Mouse (Mus musculus) retina, postnatal 7 days (tissue): ENCODE data around the gene Lzic.
A peak's percentile ranks its signal among the peaks of the same experiment; 100 is the strongest.
"Not testable (repeated sequence)": the region's sequence is repeated elsewhere in the genome, so short reads cannot be mapped to it uniquely, and the experiment has no call there.

ENCODE experiments used
- DNase-seq: peaks from one replicate; pipeline ENCODE4 v3.0.0-alpha.2; 2012; ENCODE audit warnings: low read depth, low spot score

Gene Lzic

DNA sequence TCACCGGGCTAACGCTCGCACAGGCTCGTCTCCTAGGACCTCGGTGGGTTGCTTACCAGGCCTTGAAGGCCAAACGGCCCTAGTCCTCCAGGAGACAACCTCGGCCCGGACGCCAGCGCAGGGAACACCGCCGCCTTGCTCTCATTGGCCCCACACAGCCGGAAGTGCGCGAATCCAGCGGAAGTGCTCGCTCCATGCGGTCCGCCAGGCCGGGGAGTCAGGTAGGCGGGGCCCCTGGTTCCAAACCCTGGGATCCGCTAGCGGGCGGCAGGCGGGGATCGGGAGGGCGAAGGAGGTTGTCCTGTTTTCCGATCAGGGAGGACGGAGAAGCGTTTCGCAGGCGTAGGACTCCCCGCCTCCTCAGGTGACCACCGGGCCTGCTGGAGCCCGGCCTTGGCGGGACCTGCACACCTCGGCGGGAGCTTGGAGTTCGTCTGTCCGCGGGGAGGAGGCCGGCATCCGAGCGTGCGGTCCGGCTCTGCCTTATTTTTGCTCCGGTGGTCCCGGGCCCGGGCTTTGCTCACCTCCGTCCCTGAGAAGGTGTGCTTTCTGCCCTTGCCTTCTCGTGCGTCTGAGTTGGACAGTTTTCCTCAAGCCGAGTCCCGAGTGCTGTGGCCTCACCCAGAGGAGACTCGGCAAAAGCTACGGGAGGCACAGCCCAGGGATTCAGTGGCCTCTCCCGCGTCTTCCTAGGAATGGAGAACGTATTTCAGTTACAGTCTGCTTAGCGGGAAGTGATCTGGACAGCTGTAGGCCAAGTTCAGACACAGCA lies at the start of gene Lzic, which contains the start of gene Nmnat1:
Gene Lzic (plus strand): TSS at position 177 of the 772 bp plus-strand sequence.
Gene Nmnat1 (minus strand): TSS at position 150 of the 772 bp plus-strand sequence.
- DNase-seq: peak; percentile 87

DNA sequence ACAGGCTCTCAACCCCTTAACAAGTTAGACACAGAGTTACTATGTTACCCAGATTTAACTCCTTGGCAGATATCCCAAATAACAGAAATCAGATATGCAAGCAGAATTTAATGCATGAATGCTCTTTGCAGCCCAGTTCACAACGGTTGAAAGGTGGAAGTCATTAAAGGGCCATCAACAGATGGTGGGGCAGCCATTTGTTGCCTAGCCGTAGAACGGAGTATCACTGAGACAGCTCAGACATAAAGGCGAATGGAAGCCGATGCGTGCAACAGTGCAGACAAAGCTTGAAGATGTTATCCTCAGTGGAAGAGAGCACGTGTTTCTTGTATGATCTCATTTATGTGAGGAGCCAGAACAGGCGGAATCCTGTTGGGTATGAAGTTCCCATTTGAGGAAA lies 44.5 kb upstream of the Lzic start:
- DNase-seq: no peak

DNA sequence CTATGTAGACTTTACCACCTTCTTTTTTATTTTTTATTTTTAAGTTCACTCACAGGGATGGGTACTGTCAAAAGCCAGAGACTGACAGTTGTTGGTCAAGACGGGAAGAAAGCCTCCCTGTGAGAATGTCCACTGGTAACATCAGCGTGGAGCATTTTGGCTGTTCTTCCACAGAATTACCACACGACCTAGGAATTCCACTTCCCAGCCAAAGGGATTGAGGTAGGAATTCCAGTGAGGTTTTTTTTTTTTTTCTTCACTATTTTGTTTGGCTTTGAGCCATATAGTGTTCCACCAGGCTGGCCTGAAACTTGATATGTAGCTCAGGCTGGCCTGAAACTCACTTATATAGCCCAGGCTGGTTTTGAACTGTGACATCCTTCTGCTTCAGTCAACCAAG lies 42.6 kb upstream of the Lzic start:
- no peak for DNase-seq

DNA sequence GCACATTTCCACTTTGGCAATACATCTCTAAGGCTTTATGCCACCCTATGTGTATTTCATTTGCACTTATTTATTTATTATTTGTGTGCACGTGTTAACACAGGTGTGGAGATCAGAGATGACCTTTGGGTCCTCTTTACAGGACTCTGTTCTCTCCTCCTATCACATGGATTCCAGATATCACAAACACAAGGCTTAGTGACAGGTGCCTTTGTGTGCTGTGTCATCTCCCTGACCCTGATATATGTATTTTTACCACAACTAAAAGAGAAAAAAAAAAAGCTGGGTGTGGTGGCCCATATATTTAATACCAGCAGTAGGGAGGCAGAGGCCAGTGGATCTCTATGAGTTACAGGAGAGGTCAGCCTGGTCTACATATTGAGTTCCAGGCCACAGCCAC lies 40.6 kb upstream of the Lzic start:
- no peak for DNase-seq

DNA sequence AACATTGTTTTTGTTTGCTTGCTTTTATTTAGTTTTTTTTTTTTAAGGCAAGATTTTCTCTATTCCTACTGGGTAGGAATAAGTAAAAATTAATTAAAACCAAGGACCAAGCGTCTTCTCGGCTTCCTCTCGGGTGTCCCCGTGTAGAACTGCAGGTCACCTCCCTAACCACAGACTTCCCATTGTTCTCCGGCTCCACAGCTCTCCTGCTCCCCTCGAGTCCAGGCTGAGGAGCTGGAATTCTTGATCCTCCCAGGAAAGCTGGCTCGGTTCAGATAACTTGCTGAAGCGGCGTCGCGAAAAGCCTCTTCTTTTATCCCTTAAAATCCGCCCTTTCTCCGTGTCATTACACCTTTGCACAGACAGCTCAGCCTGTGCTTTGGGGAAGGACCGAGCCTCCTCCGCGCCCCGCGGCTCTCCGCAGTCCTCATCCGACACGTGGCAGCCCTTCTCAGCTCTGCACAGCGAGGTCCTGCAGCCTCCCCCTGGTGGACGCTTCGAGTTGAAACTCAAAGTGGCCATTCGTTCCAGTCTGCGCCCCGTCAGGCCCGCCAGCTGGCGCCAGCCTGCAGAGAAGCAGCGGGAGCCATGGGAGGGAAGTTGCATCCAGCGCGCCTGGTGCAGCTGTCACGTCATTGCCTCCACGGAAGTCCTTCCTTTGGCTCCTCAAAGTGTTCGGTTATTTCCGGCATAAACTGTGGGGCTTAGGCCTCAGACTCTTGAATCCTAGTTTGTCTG lies 39.9 kb upstream of the Lzic start:
- peak; percentile 87 for DNase-seq

DNA sequence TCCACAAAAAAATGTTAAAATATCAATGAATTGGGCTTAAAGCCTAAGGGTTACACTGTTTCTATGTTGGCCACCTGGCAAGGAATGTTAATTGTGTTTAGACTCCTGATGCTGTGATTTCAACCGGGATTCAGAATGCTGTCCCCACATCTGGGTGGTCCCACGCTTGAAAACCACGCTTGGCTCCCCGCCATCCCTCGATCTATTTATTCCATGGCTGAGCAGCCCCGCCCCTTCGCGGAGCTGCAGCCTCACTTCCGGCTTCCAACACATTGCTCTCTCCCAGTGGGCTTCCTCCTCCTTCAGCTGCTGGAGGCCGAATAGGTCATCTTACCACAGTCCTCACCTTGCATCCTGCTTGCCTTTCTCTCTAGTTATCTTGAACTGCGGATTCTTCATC lies 39.2 kb upstream of the Lzic start:
- no peak for DNase-seq

DNA sequence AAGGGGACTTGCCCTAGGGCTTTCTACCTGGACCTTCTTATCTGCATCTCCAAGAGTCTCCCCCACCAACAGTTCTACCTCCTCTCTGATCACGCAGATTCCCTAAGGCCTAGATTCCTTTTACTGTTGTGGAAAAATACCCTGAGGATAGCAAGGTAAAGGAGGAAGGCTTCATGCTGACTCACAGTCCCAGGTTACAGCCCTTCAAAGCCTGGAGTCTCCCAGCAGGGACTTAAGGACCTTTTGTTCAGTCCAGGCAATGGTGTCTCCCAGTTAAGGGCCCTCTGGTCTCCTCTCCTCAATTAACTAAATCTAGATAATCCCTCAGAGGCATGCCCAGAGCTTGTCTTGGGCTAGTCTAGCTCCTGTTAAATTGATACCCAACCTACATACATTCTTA lies 38.7 kb upstream of the Lzic start:
- DNase-seq: no peak

DNA sequence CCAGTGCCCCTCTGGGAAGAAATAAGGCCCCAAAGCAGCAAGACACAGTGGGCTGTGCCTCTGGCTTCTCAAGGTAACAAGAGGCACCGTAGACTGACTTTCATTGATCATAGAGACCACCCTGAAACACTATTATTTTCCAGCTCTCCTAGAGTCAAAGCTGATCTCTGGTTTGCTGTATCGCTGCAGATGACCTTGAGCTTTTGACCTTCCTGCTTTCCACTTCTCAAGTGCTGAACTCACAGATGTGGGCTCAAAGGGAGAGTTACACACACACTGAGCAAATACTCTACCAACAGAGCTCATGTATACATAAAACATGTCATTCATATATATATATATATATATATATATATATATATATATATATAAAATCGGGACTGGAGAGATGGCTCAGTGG lies 34.4 kb upstream of the Lzic start:
- DNase-seq: no peak

DNA sequence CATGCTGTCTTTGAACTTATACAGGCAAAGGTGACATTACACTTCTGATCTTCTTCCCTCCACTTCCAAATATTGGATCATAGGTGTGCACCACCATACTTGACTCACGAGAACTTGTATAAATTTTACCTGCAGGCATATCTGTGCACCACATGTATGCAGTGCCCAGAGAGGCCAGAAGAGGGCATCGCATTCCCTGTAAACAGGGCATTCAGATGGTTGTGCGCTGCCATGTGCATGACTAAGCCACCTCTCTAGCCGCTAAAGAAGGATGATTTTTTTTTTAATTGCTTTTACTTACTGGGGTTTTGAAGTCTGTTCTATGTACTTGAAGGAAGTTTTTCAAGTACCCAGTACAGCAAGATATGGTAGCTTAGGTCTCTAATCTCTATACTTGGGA lies 31.4 kb upstream of the Lzic start:
- DNase-seq: no peak

DNA sequence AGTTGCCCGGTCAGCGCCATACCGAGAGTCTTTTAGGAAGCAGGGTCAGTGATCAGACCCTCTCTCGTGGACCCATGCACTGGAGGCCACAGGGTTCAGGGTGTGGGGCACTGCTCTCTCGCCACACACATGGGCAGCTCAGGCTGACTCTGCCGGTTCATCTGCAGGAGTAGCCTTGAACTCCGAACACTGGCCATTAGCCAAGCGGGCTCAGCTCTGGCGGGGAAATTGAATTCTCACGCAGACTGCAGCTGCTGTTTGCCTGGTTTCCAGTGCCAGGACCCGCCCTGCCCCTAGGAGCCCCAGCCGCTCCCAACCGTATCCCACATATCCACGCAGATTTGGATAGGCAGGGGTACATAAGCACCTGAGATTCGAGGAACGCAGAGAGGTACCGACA lies 30.8 kb upstream of the Lzic start:
- no peak for DNase-seq

DNA sequence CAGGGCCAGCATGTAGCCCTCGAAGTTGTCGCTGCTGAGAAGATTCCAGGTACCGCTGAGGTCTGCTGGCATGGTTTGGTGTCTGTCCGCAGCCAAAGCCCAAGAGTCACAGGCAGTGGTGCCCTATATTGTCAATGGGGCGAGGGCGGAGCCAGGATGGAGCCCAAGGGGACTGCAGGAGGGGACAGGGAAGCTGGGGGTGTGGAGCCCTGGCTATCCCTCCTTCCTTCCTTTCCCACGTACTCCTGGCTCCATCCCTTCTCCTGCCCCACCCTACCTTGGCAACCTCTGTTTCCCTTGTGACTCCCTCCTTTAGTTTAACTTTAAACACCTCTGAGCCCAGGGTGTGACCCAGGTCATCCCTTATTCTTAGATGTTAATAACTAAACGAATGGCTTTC lies 30.1 kb upstream of the Lzic start, which contains the start of gene Rbp7:
Gene Rbp7 (minus strand): TSS at position 100 of the 400 bp plus-strand sequence.
- no peak for DNase-seq

DNA sequence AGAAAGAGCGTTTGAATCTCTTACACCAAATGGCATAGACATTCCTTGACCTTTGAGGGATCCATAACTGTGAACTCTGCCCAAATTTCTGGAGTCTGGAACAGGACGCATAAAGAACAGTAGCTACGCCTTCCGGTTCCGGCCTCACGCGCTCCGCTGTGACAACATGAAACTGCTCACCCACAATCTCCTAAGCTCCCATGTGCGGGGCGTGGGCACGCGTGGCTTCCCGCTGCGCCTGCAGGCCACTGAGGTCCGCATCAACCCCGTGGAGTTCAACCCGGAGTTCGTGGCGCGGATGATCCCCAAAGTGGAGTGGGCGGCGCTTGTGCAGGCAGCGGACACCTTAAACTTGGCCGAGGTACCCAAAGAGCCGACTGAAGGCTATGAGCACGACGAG lies 27.9 kb upstream of the Lzic start:
- not testable (repeated sequence) for DNase-seq

DNA sequence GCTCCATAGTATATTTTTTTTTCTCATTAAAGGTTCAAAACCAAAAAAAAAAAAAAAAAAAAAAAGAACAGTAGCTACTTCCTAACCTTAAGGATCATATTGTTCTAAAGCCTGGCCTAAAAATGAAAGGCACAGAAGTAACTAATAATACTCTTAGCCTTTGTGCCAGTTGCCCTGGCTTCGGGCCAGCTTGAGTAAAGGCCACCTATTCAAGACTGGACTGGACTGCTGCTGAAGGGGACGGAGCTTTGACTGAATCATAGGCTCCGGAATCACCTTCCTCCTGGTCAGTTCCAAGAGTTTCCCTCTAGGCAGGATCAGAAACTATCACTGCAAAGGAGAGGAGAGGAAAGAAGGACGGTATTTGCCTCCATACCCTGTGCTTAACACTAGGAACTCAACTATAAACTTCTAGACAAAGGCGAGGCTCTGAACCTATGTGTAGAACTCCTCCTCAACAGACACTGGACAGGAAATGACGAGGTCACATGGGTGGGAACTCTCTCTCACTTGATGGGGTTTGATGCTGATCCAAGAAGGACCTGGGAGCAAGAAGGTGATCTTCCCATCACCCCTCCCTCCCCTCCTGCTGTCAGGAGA lies 27.1 kb upstream of the Lzic start:
- DNase-seq: no peak

DNA sequence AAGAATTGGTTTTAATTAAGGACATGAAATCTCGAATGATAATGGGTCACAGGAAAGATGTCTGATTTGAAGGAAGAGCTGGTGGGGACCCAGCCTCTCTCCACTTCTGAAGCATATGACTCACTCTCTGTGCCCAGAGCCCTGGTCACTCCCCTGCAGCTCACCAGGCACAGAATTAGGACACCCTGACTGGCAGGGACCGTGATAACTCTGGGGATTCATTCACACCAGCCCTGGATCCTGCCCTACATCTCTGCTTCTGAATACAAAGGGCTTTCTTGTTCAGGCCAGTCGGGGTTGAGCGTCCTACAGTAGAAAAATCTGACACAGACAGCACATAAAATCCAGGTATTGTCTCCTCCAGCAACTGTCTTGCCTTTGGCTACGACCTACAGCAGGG lies 26.5 kb upstream of the Lzic start:
- no peak for DNase-seq

DNA sequence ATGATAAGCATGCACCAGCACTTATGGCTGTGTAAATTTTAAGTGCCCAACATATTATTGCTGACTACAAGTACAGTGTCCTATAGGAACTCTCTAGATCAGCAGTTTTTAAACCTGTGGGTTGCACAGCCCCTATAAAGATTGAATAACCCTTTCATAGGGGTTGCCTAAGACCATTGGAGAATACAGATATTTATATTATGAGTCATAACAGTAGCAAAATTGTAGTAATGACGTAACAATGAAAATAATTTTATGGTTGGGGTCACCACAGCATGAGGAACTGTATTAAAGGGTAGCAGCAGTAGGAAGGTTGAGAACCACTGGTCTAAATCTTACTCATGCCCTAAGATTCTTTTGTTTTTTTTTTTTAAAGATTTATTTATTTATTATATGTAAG lies 25.6 kb upstream of the Lzic start:
- no peak for DNase-seq

DNA sequence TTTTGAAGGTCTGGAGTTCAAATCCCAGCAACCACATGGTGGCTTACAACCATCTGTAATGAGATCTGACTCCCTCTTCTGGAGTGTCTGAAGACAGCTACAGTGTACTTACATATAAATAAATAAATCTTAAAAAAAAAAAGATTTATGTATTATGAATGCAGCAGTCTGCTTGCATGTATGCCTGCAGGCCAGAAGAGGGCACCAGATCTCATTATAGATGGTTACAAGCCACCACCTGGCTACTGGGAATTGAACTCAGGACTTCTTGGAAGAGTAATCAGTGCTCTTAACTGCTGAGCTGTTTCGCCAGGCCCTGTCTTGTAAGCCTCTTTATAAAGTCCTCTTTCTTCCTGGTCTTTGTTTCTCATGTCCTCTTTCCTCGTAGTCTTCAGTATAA lies 24.6 kb upstream of the Lzic start:
- not testable (repeated sequence) for DNase-seq

DNA sequence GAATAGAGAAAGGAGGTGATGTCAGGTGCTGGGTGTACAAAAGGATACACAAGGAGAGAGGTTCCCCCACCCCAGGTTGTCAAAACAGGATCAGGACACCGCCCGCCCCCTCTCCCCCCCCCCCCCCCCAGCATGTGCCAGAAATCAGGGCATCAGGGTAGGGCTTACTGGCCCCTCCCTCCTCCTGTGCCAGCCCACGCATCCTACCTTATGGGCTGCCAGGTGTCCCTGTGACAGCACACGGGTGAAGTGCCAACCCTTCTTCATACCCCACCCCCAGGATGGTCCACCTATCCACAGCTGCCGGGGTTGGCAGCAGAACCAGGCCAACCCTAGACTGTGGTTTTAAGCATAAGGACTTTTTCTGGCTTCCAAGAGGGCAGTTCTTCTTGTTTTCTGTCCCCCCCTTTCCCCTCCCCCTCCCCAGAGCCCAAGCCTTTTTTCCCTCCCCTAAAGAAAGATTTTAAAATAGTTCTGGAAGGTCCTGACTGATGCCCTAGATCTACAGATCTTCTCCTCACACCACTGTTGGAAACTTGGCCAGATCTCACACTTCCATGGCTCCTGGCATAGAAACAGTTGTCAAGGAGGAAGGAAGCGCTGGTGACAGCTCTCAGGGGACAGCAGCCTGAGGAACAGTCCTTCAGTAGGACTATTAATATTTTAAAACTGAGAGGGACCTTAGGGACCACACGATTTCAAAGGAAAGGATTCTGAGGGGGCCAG lies 23.3 kb upstream of the Lzic start:
- DNase-seq: no peak

DNA sequence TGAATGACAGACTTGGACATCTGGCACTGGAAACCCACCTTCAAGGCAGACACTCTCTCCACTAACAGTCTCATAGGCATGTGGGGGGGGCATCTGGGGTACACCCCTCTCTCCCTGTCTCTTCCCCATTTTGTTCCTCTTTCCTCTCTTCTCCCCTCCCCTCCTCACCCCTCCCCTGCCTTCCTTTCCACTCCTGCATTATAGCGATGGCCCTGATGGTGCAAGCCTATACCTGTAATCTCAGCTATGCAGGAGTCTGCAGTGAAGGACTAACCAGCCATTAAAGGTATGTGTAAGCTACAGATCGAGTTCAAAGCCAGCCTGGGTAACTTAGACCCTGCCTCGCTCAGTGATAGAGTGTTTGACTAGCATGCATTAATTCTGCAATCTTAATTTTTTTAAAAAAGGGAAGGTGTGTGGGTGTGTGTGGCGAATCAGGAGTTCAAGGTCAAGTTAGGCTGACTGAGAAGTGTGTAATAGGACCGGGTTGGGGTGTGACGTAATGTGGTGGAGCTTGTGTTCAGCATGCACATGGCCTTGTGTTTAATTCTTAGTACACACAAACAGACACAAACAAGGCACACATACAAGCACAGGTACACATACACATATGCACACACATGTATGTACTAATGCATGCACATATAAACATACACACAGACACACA lies 22.6 kb upstream of the Lzic start:
- no peak for DNase-seq

DNA sequence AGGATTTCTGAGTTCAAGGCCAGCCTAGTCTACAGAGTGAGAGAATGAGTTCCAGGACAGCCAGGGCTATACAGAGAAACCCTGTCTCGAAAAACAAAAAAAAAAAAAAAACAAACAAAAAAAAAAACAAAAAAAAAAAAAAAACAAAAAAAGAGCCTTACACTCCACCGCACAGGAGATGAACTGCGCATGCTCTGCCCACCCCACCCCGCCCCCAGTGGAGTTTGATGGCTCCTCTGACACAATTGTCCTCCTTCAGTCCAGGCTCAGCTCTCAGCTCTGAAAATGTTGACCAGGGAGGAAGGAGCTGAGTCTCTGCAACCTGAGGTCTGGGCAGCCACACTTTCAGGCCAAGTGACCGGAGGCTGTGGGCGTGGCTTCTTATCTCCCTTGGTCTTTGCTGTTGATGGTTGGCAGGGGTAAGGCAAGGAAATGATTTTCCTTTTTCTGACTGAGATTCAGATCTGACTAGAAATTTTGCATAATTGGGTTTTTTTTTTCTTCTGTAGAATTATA lies 21.5 kb upstream of the Lzic start:
- no peak for DNase-seq

DNA sequence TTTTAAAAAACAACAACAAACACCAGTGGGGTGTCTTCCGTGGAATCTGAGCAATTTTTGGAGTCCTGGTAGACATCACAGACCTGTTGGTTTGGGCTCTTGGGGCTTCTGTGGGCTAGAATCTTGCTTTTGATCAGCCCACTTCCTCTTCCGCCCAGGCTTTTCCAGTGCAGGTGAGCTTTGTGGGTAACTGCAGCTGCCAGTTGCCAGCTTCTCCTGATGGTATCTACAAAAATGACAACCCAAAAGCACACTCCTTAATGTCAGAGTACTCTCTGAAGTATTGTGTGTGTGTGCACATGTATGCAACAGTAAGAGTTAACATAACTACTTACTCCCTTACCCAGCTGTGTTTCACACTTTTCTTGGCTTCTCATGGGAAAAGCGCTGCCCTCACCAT lies 15.5 kb upstream of the Lzic start:
- no peak for DNase-seq

DNA sequence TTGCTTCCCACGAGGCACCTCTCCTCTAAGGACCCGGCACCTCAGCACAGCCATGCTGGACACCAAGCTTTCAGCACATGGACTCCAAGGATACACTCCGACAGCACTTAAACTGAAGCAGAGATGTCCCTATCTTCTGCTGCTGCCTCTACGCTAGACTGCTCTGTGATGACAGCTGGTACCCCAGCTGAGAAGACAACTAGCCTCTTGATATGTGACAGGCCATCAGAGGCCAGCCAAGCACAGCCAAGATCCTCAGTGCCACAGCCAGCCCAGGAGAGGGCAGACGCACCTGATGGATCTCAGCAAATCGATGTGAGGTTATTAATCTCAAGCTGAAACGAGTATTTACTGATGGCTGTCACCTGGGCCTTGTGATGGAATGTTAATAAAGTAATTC lies 9.9 kb upstream of the Lzic start:
- no peak for DNase-seq
